Mouse (Mus musculus) right cerebral cortex, postnatal 4 days (tissue): ENCODE data around the gene Rpn2.

Source experiments
- DNase-seq: peaks from one replicate; pipeline ENCODE4 v3.0.0-alpha.2; 2022

The Rpn2 gene

DNA sequence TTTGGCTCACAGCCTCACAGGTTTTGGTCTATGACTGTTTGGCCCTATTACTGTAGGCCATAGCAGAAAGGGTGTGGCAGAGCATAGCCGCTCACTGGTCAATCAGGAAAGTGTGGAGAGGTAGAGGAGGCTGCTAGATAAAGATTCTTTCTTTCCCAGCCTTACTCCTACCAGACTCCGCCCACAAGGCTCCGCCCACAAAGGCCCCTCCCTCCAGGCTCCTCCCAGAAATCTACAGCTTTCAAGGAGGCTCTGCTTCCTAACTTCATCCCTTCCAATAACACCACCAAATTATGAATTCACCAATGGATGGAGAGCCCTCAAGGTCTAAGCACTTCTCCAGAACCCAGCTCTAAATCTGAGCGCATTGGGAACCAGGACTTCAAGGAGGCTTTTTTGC lies 74.4 kb downstream of the Rpn2 start:
- DNase-seq: no peak

DNA sequence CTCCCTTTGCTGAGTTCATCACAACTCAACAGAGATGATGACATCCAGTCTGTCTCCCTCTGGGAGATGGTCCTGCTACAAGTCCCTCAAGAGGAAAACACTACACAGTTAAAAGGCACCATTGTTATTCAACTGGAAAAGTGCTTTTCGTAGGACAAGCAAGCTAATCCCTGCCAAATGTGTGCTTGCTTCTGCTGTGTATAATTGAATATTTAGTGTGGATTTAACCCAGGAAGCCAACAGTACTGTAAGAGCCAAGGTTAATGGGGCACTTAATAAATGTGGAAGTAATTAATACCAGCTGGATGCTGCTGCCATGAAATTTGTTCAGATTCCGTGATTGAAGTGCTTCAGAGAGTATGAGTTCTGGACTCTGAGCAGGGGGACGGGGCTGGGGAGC lies 75.3 kb downstream of the Rpn2 start:
- DNase-seq: no peak

DNA sequence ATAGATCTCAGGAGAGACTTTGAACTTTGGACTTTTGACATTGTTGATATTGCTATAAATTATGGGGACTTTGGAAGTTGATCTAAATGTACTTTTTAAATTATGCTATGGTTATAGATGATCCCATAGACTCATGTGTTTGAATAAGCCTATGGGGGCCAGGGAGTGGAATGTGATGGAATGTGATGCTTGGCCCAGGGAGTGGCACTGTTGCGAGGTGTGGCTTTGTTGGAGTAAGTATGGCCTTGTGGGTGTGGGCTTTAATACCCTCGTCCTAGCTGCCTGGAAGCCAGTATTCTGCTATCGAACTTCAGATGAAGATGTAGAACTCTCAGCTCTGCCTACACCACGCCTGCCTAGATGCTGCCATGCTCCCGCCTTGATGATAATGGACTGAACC lies 81.2 kb downstream of the Rpn2 start:
- DNase-seq: no peak

DNA sequence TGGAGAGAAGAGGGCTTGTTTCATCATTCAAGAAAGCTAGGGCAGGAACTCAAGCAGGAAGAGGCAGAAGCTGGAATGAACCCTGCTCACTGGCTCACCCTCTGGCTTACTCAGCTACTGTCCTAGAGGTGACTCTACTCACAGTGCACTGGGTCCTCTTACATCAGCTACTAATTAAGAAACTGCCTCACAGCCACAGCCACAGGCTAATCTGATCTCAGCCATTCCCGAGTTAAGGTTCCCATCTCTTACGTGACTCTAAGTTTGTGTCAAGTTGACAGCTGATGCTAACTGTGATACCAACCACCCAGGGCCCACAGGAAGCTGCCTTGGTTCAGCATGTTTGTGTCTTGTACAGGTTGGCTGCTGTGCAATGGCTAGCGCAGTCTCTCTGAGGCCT lies 84.2 kb downstream of the Rpn2 start:
- DNase-seq: no peak

DNA sequence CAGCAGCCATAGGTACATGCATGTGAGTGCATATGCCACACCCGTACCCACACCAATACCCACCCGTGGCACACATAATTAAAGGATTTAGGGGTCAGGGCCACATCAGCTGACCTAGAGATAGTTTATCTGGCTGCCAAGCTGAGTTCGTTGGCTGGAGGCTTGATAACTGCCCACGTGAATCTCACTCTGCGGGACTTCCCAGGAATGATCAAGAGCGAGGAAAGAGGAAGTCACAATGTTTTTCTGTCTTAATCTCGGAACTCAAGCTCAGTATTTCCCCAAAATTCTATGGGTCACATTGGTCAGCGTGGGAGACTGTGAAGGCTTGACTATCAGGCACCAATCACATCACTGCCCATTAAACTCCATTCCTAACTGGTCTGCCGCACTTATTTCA lies 87.9 kb downstream of the Rpn2 start:
- no peak for DNase-seq

DNA sequence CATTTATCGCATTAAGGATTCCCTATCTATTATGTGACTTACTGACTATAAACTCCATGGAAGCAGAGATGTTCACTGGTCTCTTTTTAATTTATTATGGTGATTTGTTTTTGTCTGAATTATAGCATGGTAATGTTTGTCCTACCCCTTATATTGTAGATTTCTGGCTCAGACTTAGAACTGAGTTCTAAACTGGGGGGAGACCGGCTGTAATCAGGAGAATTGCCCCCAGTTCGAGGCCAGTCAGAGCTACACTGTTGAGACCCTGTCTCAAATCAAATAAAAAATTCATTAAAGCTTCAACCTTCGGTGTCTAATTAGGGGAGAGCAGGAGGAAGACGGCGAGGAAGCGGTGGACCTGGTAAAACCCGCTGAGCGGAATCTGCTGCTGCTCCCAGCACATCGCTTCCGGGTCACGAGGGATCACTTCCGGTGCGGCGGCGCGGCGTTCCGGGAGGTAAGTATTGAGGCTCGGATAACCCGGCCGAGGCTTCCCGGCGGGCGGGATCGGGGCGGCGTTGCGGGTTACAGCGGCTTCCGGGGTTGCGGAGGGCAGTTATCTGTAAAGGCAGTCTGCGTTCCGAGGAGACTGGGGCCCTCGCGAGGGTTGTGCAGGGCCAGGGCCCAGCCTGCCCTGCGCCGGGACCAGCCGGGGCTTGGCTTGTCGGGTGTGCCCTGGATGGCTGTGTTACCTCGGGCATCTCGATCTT lies 88.5 kb downstream of the Rpn2 start, which contains the start of gene Manbal:
Manbal (plus strand) TSS at position 411 of the 710 bp plus-strand sequence.
- DNase-seq: peak; percentile 99

DNA sequence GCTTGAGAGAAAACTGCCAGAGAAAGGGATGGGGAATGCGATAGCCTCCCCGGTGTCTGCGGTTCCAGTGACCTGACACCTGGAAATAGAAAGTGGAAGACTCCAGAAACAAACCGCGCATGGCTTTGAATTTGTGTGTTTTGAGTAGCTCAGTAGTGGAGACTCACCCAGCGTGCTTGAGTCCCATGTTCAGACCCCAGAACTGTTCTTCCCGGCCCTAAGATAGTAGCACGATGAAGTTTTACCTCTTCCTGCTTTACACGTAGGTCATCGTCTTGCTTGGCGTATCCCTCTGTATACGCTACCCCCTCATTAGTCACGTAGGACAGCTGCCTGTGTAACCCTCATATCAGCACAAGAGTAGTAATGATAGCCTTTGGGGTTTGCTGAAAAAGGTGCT lies 89.2 kb downstream of the Rpn2 start:
- no peak for DNase-seq

DNA sequence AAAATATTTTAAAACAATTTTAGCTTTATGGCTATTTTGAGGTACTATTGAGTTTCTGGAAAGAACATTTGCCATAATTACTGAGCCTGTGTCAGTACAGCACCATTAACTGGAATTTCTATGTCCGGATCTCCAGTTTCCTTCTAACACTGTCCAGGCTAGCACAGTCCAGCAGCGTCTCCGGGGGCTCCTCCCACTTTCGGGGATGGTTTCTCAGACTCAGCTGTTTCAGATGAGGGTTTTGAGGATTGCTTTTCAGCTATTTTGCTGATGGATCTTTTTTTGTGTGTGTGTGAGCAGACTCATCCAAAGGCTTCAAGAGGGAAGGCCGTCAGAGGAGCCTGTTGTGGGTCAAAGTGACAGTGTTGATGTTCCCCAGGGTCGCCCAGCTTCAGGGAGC lies 92.9 kb downstream of the Rpn2 start:
- no peak for DNase-seq

DNA sequence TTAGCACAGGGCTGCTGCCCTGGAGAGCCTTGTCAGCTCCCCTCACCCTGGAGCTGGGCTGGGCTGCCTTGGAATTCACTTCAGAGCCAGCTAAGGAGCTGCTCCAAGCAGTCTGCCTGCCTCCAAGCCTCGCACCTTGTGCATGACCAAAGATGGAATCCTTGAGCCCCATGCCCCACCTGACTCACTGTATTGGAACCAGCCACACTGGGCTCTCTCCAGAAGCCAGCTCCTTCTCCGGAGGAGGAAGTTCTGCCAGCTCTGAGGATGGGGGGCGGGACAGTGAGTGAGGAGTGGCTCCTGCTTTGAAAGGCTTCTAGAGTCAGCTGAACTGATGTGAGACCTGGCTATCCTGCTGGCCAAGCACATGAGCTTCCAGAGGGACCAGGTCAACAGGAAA lies 94.9 kb downstream of the Rpn2 start:
- DNase-seq: no peak

DNA sequence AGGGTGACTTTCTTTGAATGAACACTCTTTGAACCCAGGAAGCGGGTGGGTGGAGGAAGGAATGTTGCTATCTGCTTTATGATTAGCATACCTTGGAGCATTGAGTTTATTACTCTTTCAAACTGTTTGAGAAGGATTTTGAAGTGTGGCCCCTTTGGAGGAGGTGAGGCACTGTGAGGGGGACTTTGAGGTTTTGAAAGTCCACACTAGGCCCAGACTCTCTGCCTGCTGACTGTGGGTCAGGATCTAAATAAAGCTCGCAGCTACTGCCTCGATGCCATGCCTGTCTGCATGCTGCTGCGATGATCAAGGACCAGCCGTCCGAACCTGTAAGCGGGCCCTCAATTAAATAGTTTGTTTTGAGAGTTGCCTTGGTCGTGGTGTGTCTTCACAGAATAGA lies 96.2 kb downstream of the Rpn2 start:
- DNase-seq: no peak
